Mouse (Mus musculus) c-Kit-negative CD71-positive TER-119-positive erythroid progenitor cells, embryonic 14.5 days (primary cell): ENCODE results near the gene Hes3.

Experiments used
- DNase-seq: peaks from one replicate; pipeline ENCODE4 v3.0.0-alpha.2; 2013; ENCODE audit warnings: low read depth, low spot score

Gene Hes3

DNA sequence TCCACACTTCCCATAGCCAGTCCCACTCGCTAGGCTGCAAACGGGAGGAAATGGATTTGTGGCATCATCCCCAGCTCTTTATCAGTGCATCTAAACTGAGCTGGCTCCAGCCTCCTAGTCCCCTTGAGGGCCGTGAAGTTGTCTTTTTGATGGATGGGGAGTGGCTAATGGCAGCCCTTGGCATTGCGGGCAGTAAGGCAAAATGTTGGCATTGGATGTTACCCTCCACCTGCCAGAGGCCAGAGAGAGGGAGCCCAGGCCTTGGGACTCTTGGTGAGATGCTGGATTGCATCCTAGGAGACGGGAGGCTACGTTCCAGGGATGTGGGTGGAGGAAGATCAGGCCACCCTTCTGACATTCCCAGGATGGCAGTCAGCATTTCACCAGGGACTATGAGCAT, 14.5 kb upstream of the Hes3 start:
- DNase-seq, result no peak

- no peak for DNase-seq
Measured at GRCm38 (mm10) chr4:152304685-152305084, 13.2 kb upstream of the Hes3 start.

- DNase-seq, result no peak
Measured at GRCm38 (mm10) chr4:152303172-152303571, 11.7 kb upstream of the Hes3 start.

GRCm38 (mm10) chr4:152302012-152302411, 10.6 kb upstream of the Hes3 start:
- DNase-seq, result no peak

DNA sequence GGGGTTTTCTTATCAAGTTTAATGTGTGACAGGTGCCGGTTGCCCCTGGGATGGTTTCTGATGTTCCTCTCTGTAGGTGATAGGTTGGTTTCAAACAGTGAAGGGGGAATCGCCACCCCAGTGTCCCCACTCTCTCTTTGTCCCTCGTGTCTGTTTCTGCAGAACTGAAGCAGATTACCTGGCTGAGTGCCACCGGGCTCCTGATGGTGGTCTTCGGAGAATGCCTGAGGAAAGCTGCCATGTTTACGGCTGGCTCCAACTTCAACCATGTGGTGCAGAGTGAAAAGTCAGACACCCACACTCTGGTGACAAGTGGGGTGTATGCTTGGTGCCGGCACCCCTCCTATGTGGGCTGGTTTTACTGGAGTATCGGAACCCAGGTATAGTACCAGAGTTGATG, 8.9 kb upstream of the Hes3 start:
- no peak for DNase-seq

DNA sequence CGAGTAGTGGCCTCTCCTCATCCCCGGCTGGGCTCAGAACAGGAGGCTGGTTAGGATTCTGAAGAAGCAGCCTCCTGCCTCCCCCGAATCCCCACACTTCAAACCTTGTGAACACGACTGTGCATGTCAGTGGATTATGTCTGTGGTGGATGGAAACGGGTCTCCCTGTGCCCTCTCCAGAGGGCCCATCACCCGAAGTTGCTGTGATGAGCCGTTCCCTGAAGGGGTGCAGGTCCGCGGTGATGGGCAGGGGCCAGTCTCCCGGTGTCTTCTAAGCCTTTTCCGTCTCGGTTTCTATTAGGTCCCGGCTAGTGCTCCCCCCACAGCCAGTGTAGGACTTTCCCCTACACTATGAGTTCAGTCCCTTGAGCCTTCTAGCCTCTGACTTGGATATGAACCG, 7.4 kb upstream of the Hes3 start:
- no peak for DNase-seq

- DNase-seq, result peak; percentile 98
Measured at GRCm38 (mm10) chr4:152296874-152297861, 5.7 kb upstream of the Hes3 start, which contains the start of gene Icmt. Gene Icmt (plus strand): TSS chr4:152297227.

DNA sequence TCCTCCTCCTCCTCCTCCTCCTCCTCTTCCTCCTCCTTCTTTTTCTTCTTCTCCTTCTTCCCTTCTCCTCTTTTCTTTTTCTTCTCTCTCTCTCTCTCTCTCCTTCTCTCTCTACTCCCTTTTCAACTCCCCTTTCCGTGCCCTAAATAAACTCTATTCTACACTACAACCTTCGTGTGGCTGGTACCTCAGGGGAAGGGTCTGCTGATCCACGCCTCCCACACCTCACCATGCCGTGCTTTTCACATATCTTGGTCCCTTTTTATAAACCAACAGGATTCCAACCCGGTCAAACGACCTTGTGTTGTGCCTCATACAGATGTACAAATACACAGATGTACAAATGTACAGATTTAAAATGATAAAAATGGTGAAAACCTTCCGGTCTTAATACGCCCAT, 4.9 kb upstream of the Hes3 start:
- DNase-seq, result no peak

GRCm38 (mm10) chr4:152295916-152296315, 4.5 kb upstream of the Hes3 start:
- DNase-seq, result peak; percentile 29

- no peak for DNase-seq
Measured at GRCm38 (mm10) chr4:152294188-152294929, 2.9 kb upstream of the Hes3 start.

DNA sequence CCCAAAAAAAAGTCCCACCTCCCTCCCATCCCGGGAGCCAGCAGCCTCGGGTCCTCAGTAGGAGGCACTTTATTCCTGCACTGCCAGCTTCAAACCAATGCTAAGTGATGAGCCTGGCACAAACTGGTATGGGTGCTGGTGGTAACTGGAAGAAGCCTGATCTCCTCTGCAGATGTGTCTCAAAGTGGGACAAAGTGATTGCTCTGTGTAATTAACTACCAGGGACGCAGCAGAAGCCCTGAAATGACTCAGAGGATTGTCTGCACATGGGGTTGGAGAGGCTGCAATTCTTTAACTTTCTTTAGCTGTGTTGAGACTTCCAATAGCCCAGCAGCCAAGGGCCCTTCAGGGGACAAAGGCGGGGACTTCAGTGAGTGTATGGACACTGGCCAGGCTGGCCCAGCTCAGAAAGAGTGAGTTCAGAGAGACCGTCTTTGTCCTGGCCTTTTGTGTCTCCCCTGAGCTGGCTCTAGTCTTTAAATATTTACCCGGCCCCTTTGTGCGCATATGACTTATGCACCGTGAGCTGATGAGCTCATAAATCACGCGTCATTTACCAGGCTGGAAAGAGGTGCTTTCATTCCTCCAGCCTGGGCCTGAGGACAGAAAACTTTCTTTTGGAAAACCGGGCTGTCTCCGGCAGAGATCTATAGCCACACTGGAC, 772 bp upstream of the Hes3 start:
- no peak for DNase-seq

DNA sequence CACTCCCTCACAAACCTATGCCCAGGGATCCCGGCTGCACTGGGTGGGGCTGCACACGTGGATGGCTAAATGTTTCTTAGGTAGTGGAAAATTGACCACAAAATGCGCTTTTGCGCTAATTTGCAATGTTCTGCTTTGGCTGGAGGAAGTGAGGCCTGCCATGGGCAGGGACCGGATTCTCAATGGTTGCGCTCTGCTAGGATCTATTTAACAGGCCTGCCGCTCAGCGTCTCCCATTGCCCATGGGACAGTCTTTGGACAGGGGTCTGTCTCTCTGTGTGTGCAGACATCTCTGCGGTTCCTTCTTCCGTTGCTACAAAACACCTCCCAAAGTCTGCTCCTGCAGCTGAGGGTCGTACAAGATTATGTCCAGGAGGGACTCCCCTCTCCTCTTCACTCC, 471 bp downstream of the Hes3 start:
- DNase-seq, result no peak

DNA sequence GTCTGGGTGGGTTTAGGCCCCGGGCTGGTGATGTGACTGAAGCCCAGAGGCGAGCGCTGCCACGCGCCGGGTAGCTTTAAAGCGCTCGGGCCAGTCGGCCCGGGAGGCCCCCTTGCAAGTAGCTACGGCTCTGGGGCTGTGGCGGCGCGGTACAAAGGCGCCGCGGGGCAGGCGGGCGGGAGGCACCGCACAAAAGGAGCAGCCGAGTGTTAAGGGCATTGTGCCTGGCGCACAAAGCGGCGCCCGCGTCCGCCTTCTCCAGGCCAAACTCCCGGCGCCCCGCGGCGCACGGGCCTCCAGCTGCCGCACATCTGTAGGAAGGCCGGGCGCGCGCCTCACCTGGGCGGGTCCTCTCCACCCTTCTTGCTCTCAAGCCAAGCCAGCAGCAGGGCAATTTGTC, 1.1 kb downstream of the Hes3 start:
- DNase-seq, result no peak

GRCm38 (mm10) chr4:152288398-152288945, 3.0 kb downstream of the Hes3 start:
- DNase-seq, result no peak

DNA sequence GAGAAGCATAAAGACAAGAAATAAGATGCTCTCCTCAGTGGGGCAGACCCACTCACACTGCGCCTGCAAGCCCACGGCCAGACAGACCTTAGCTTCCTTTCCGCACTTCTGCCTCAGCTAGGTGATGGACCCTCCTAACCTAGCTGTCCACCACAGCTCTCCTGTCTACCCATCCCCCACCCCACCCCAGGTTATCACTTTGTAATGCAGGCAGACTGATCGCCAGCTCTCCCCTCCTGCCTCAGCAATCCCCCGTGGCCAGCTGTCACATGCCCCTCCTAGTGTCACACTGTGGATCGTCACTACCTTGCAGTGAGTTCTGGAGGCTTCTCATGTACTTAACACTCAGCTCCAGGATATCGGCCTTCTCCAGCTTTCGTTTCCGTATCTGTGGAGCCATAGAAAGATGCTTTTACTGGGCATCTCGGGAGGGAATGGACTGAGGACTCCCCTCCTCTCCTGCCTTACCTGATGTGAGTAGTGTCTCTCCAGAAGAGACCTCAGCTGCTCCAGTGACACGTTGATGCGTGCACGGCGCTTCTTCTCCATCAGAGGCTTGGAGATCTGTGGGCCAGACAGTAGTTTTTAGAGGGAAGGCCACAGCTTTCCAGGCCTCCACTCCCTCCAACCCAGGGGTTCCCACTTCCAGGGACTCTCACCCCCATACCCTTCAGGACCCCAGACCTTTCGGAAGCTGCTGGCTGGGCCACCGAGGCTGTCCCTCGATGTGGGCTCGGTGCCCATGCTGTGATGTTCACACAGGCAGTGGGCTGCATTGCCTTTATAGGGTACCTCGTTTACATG, 3.9 kb downstream of the Hes3 start:
- DNase-seq, result no peak

DNA sequence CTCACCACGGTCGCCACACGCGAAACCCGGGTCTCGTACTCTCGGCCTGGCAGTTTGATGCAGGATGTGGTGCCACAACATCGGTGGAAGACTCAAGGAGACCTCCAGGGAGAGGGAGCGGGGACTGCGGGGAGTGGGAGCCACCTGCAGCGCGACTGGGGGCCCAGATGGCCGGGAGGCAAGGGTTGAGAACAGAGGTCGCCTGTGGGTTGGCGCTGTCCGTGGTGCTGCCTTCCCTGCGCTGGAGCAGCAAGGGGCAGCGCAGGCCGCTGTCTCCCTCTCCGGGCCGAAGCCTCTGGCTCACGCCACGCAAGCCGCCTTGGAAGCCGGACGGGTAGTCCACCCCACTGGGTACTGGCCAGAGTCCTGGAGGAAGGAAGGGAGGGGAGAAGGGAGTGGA, 4.6 kb downstream of the Hes3 start:
- no peak for DNase-seq

DNA sequence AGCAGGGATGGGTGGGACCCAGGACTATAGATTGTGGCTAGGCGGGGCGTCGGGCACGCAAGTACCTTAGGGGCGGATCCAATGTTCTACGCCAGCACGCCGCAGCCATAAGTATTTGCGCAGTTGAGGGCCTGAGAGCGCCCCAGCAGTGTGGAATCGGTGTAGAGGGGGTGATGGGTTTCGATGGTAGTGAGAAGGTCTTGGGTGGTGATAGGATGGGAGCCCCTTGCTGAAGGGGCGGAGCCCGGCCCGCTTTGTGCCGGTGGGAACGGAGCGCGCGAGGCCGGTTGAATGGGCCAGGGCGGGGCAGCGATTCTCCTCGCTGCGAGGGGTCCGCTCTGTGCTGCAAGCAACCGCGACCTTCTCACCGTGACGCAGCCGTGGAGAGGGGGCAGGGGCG, 5.3 kb downstream of the Hes3 start:
- no peak for DNase-seq

DNA sequence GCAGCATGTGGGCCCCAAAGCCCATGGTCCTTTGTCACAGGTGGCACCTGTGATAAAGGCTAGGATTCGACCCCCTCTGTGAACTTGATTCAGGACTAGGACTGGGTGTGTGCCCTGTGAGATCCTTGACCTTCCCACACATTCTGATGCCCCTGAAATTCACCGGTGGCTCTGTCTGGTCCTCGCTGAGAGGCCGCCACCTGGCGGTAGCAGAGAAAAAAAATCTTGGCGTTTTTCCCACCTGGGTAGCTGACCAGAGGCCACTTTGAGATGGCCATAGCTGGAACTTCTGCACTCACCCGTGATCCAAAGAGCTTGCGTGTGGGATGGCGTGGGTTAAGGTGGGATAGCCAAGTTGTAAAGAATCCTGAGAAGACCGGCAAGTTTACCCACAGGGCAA, 6.0 kb downstream of the Hes3 start:
- DNase-seq, result no peak

- no peak for DNase-seq
Measured at GRCm38 (mm10) chr4:152283186-152283950, 8.1 kb downstream of the Hes3 start.

GRCm38 (mm10) chr4:152282721-152283120, 8.7 kb downstream of the Hes3 start:
- no peak for DNase-seq
